Mouse (Mus musculus) CH12.LX (cell line): ENCODE data around the gene Ankrd60. TPM values are rescaled to one million over a fixed set of nuclear protein-coding genes. Genes with fewer than 3 reads are reported as not detected.
A peak's percentile ranks its signal among the peaks of the same experiment; 100 is the strongest.

Experiments used
- DNase-seq: peaks from one replicate; pipeline ENCODE4 v3.0.0-alpha.2; 2013; ENCODE audit errors: extremely low read depth
- H3K27ac ChIP-seq: 2 replicates; pipeline ENCODE4 v1.5.1; 2012; ENCODE audit warnings: low read depth, mild to moderate bottlenecking, control low read depth, moderate library complexity; ENCODE audit not compliant: insufficient read depth
- H3K27me3 ChIP-seq: replicated peaks from 2 replicates; pipeline ENCODE3; 2012; ENCODE audit warnings: inconsistent platforms
- H3K36me3 ChIP-seq, 2 experiments: replicated peaks in 1 of 2; 2 replicates each; pipeline versions ENCODE3 to v1.6.1; 2012; ENCODE audit warnings: inconsistent platforms in 1 of 2, low read length in 1 of 2, mild to moderate bottlenecking in 1 of 2, mixed read lengths in 1 of 2, moderate library complexity in 1 of 2; ENCODE audit not compliant: control insufficient read depth in 1 of 2, insufficient read depth in 1 of 2
- H3K4me1 ChIP-seq, 2 experiments: 2 replicates each; pipeline ENCODE4 v1.6.1; 2012; ENCODE audit warnings: inconsistent platforms in 1 of 2, moderate library complexity in 1 of 2; ENCODE audit not compliant: insufficient read depth in 2 of 2, control insufficient read depth in 1 of 2
- H3K4me2 ChIP-seq: 2 replicates; pipeline ENCODE4 v1.6.1; 2012; ENCODE audit warnings: low read depth, mild to moderate bottlenecking, control low read depth; ENCODE audit not compliant: poor library complexity, insufficient read depth, severe bottlenecking
- H3K4me3 ChIP-seq, 3 experiments: fragments of 150-350 bp in 1 of 3; sonication (generic) in 1 of 3; replicated peaks in 1 of 3; 2 replicates each; pipeline versions ENCODE3 to v1.5.1; 2011 to 2012; ENCODE audit warnings: low read depth in 2 of 3, low read length in 2 of 3, mild to moderate bottlenecking in 2 of 3, moderate library complexity in 2 of 3, control low read depth in 1 of 3, improper control_type of control experiment in 1 of 3, inconsistent platforms in 1 of 3, mixed read lengths in 1 of 3; ENCODE audit not compliant: poor library complexity in 1 of 3
- H3K79me2 ChIP-seq: replicated peaks from 2 replicates; pipeline ENCODE4 v1.6.1; 2012; ENCODE audit warnings: mild to moderate bottlenecking, moderate library complexity; ENCODE audit not compliant: control insufficient read depth, poor library complexity, insufficient read depth, severe bottlenecking; ENCODE audit errors: extremely low read depth
- H3K9ac ChIP-seq: 2 replicates; pipeline ENCODE4 v1.6.1; 2012; ENCODE audit warnings: low read depth, mild to moderate bottlenecking, control low read depth, moderate library complexity; ENCODE audit not compliant: insufficient read depth
- H3K9me3 ChIP-seq: replicated peaks from 2 replicates; pipeline ENCODE3; 2012; ENCODE audit warnings: low read length, inconsistent platforms, mixed read lengths
- BHLHE40 ChIP-seq: IDR thresholded peaks from 2 replicates; pipeline ENCODE4 v1.6.1; 2011; ENCODE audit warnings: mild to moderate bottlenecking, low read depth, low read length, improper control_type of control experiment
- CHD1 ChIP-seq: IDR thresholded peaks from 2 replicates; pipeline ENCODE4 v1.6.1; 2012; ENCODE audit warnings: low read depth, low read length, improper control_type of control experiment, inconsistent platforms
- CHD2 ChIP-seq: IDR thresholded peaks from 2 replicates; pipeline ENCODE4 v1.6.1; 2011; ENCODE audit warnings: low read length, improper control_type of control experiment
- CTCF ChIP-seq, 2 experiments: IDR thresholded peaks in 1 of 2; conservative IDR thresholded peaks in 1 of 2; 2 replicates each; pipeline ENCODE4 v1.5.1; 2011 to 2012; ENCODE audit warnings: low read depth in 2 of 2, low read length in 2 of 2, improper control_type of control experiment in 1 of 2, inconsistent platforms in 1 of 2, mild to moderate bottlenecking in 1 of 2, moderate library complexity in 1 of 2
- EP300 ChIP-seq: IDR thresholded peaks from 2 replicates; pipeline ENCODE4 v1.6.1; 2011; ENCODE audit warnings: low read length, improper control_type of control experiment
- ETS1 ChIP-seq: conservative IDR thresholded peaks from 2 replicates; pipeline ENCODE4 v1.6.1; 2012; ENCODE audit warnings: low read depth, mild to moderate bottlenecking, inconsistent platforms, low read length, improper control_type of control experiment, moderate library complexity
- IRF4 ChIP-seq: IDR thresholded peaks from 2 replicates; pipeline ENCODE4 v1.6.1; 2014; ENCODE audit warnings: low read depth, mild to moderate bottlenecking, inconsistent platforms, low read length, improper control_type of control experiment
- JUN ChIP-seq: IDR thresholded peaks from 2 replicates; pipeline ENCODE4 v1.6.1; 2011; ENCODE audit warnings: low read depth, mild to moderate bottlenecking, low read length, improper control_type of control experiment, moderate library complexity; ENCODE audit not compliant: insufficient read depth
- JUND ChIP-seq: conservative IDR thresholded peaks from 2 replicates; pipeline ENCODE4 v1.6.1; 2011; ENCODE audit warnings: low read depth, low read length, improper control_type of control experiment
- KAT2A ChIP-seq: IDR thresholded peaks from 2 replicates; pipeline ENCODE4 v1.6.1; 2012; ENCODE audit warnings: low read length, improper control_type of control experiment, inconsistent platforms; ENCODE audit not compliant: insufficient replicate concordance
- MAFK ChIP-seq: IDR thresholded peaks from 2 replicates; pipeline ENCODE4 v1.6.1; 2011; ENCODE audit warnings: low read length, improper control_type of control experiment; ENCODE audit not compliant: insufficient replicate concordance
- MAX ChIP-seq: IDR thresholded peaks from 2 replicates; pipeline ENCODE4 v1.6.1; 2011; ENCODE audit warnings: low read length, improper control_type of control experiment
- MEF2A ChIP-seq: IDR thresholded peaks from 2 replicates; pipeline ENCODE4 v1.6.1; 2014; ENCODE audit warnings: low read depth, mild to moderate bottlenecking, inconsistent platforms, low read length, improper control_type of control experiment, borderline replicate concordance
- MXI1 ChIP-seq: IDR thresholded peaks from 2 replicates; pipeline ENCODE4 v1.6.1; 2011; ENCODE audit warnings: mild to moderate bottlenecking, low read depth, low read length, improper control_type of control experiment
- MYC ChIP-seq: IDR thresholded peaks from 2 replicates; pipeline ENCODE4 v1.6.1; 2011; ENCODE audit warnings: low read depth, mild to moderate bottlenecking, improper control_type of control experiment, low read length
- NELFE ChIP-seq: IDR thresholded peaks from 2 replicates; pipeline ENCODE4 v1.6.1; 2011; ENCODE audit warnings: low read depth, low read length, improper control_type of control experiment
- NRF1 ChIP-seq: IDR thresholded peaks from 2 replicates; pipeline ENCODE4 v1.6.1; 2014; ENCODE audit warnings: low read depth, mild to moderate bottlenecking, inconsistent platforms, low read length, improper control_type of control experiment, moderate library complexity
- POLR2AphosphoS2 ChIP-seq: IDR thresholded peaks from 2 replicates; pipeline ENCODE4 v1.6.1; 2011; ENCODE audit warnings: low read depth, low read length, improper control_type of control experiment
- RAD21 ChIP-seq: IDR thresholded peaks from 2 replicates; pipeline ENCODE4 v1.6.1; 2011; ENCODE audit warnings: low read depth, mild to moderate bottlenecking, low read length, improper control_type of control experiment, moderate library complexity
- SMC3 ChIP-seq: IDR thresholded peaks from 2 replicates; pipeline ENCODE4 v1.6.1; 2011; ENCODE audit warnings: low read depth, low read length, improper control_type of control experiment
- TCF12 ChIP-seq: IDR thresholded peaks from 2 replicates; pipeline ENCODE4 v1.6.1; 2014; ENCODE audit warnings: low read depth, mild to moderate bottlenecking, inconsistent platforms, low read length, improper control_type of control experiment
- ZC3H11A ChIP-seq: IDR thresholded peaks from 2 replicates; pipeline ENCODE4 v1.6.1; 2012; ENCODE audit warnings: low read depth, mild to moderate bottlenecking, inconsistent platforms, low read length, improper control_type of control experiment
- ZMIZ1 ChIP-seq: IDR thresholded peaks from 2 replicates; pipeline ENCODE4 v1.6.1; 2012; ENCODE audit warnings: low read depth, mild to moderate bottlenecking, inconsistent platforms, low read length, improper control_type of control experiment
- ZNF384 ChIP-seq: IDR thresholded peaks from 2 replicates; pipeline ENCODE4 v1.6.1; 2012; ENCODE audit warnings: low read depth, low read length, improper control_type of control experiment, inconsistent platforms
- dilution Hi-C: fragments of 300-500 bp; cut with MboI; formaldehyde crosslinking; loops from 2 replicates; pipeline ENCODE4 v1.14.3; 2020; ENCODE audit warnings: low sequenced_read_pairs; ENCODE audit not compliant: extremely low pct_unique_long_range_greater_than_20kb, extremely low pct_ligation_motif_present
- in situ Hi-C: fragments of 300-500 bp; cut with MboI; formaldehyde crosslinking; loops from 3 replicates; pipeline ENCODE4 v1.14.3; 2019; ENCODE audit warnings: low sequenced_read_pairs, low pct_ligation_motif_present, low pct_unique_long_range_greater_than_20kb, mixed read lengths
- polyA plus RNA-seq: library from polyadenylated mRNA; unstranded; fragments of >175 nt; gene quantifications from 2 replicates; pipeline ENCODE4 v1.2.1, GENCODE M21; 2012; ENCODE audit warnings: low read depth; ENCODE audit not compliant: insufficient read length
- total RNA-seq, 2 experiments: library from RNA; depleted of rRNA; stranded (reverse); fragments of 300-350 nt in 1 of 2; fragments of >200 nt in 1 of 2; gene quantifications; 2 replicates each; pipeline ENCODE4 v1.2.3; 2012 to 2014

Ankrd60 gene
- total and polyA plus RNA-seq, 3 experiments, result not detected

DNA sequence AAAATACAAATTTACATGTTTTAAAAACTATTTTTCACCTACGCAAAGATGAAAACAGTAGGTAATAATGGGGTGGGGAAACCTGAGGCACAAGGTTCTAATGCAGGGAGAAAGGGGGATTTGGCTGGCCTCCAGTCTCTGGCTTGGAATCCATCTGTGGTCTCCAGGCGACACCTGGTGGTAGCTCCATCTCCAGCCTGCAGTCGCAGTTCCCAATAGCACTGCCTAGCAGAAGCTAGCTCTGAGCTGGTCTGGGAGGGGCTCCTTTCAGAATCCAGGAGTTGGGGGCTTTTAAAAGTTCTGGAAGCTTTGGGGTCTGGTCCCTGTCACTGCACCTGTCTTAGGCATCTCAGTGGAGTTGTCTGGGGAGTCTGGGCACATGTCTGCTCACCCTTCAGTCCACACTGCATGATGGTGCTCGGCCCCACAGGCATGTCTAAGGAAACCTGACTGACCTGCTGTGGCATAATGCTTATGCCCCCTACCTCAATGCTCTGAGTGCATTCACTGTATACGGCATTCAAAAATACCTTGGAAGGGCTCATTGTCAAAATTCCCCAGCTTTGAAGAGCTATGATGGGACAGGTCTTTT lies 16.2 kb downstream of the Ankrd60 start:
- dilution Hi-C loops, result no loop called here
- in situ Hi-C loops, result loop anchor here (25.0 kb wide), 1 partner anchor 1325 kb away; no protein-coding TSS in a partner anchor

DNA sequence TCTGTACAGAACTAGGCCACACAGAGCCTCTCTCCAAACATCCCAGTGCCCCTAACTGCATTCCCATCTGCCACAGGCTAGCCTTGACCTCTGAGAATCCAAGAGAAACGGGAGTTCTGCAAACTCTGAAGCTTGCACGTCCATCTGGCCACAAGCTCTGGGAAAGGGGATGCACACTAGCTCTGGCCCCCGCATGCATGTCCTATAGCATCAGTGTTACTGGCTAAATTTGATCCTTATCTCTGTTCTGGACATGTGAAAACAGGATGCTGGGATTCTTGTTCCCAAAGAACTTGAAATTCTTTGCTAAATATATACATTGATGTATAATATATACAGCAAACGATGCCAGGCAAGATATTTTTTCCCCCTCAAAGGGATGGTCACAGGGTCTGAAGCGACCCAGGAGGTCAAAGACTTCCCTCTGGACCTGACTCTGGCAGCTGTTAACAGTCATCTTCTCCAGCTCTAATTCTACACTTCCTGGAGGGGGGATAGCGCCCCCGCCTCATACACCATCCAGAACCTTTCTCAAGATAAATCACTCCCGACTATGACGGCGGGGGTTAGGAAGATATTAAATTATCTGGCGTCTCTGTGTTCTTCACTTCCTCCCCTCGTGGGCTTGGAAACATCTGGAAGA lies 19.3 kb downstream of the Ankrd60 start:
- Histone ChIP-seq H3K27ac (no peak overlapping the region), H3K9ac (no peak overlapping the region), H3K79me2 (no peaks in the 10 kb centered on the region), H3K9me3 (peaks cover 6% of the 10 kb centered on the region), H3K27me3 (peaks cover 58% of the 10 kb centered on the region), H3K4me1 (no peaks in the 10 kb centered on the region), H3K4me3 (no peak overlapping the region), H3K36me3 (no peaks in the 10 kb centered on the region), H3K4me2 (no peak overlapping the region)
- DNase-seq, result no peak
- in situ Hi-C loops, result loop anchor here (5.0 to 25.0 kb wide), 2 partner anchors 452 to 1328 kb away; no protein-coding TSS in a partner anchor
- dilution Hi-C loops, result no loop called here
- no peak for TF ChIP-seq IRF4
- no peak for TF ChIP-seq KAT2A
- no peak for TF ChIP-seq RAD21
- no peak for TF ChIP-seq NRF1
- no peak for TF ChIP-seq ZNF384
- no peak for TF ChIP-seq EP300
- TF ChIP-seq JUND, result no peak
- TF ChIP-seq CHD2, result no peak
- TF ChIP-seq SMC3, result no peak
- TF ChIP-seq CHD1, result no peak
- no peak for TF ChIP-seq BHLHE40
- no peak for TF ChIP-seq MXI1
- no peak for TF ChIP-seq MEF2A
- no peak for TF ChIP-seq ZMIZ1
- TF ChIP-seq MAX, result no peak
- no peak for TF ChIP-seq MAFK
- no peak for TF ChIP-seq NELFE
- no peak for TF ChIP-seq MYC
- TF ChIP-seq CTCF (conservative IDR thresholded peaks at IDR 0.05 in 1 of 2, IDR thresholded peaks at IDR 0.05 in 1 of 2; ENCODE audit: low read depth in 2 of 2, low read length in 2 of 2), result no peak
- TF ChIP-seq POLR2AphosphoS2, result no peak

More for the DNA sequence above, 16.2 kb downstream of the Ankrd60 start:
- peak; percentile 39 for DNase-seq
- Histone ChIP-seq H3K4me3 (no peak overlapping the region), H3K4me1 (peaks cover 0 to 13% of the 10 kb centered on the region in 2 experiments; a peak in 1 of 4 replicates), H3K36me3 (no peaks in the 10 kb centered on the region), H3K27ac (no peak overlapping the region), H3K79me2 (no peaks in the 10 kb centered on the region), H3K9ac (no peak overlapping the region), H3K9me3 (peaks cover 6% of the 10 kb centered on the region), H3K27me3 (peaks cover 33% of the 10 kb centered on the region), H3K4me2 (no peak overlapping the region)
- no peak for TF ChIP-seq JUN
- TF ChIP-seq RAD21, result peak; percentile 91
- TF ChIP-seq ZC3H11A, result peak; percentile 76
- peak; percentile 92 for TF ChIP-seq SMC3
- no peak for TF ChIP-seq TCF12
- no peak for TF ChIP-seq ETS1
- peak in 1 of 2 experiments; percentile 87; a peak in 3 of 4 replicates for TF ChIP-seq CTCF (conservative IDR thresholded peaks at IDR 0.05 in 1 of 2, IDR thresholded peaks at IDR 0.05 in 1 of 2; ENCODE audit: low read depth in 2 of 2, low read length in 2 of 2)
